Mouse (Mus musculus) bone marrow macrophage, adult 2 months (primary cell): ENCODE results near the gene Apoa2. TPM values are rescaled to one million over a fixed set of nuclear protein-coding genes. Genes with fewer than 3 reads are reported as not detected.

Experiments used
- H3K27ac ChIP-seq: 2 replicates; pipeline ENCODE4 v1.5.1; 2012; ENCODE audit warnings: low read depth, low read length; ENCODE audit not compliant: insufficient read depth
- H3K4me1 ChIP-seq: 2 replicates; pipeline ENCODE4 v1.6.1; 2012; ENCODE audit warnings: low read length; ENCODE audit not compliant: control insufficient read depth, insufficient read depth
- H3K4me3 ChIP-seq: 2 replicates; pipeline ENCODE4 v1.5.1; 2012; ENCODE audit warnings: mild to moderate bottlenecking, low read length, moderate library complexity; ENCODE audit not compliant: insufficient read depth
- CTCF ChIP-seq: IDR thresholded peaks from 2 replicates; pipeline ENCODE4 v1.5.1; 2012; ENCODE audit warnings: low read depth, mild to moderate bottlenecking, low read length, moderate library complexity
- POLR2A ChIP-seq: IDR thresholded peaks from 2 replicates; pipeline ENCODE4 v1.6.1; 2012; ENCODE audit warnings: mild to moderate bottlenecking, low read depth, low read length, borderline replicate concordance
- polyA plus RNA-seq: library from polyadenylated mRNA; stranded (reverse); fragments of >200 nt; gene quantifications from 2 replicates; pipeline ENCODE4 v1.2.4, GENCODE M21; 2012; ENCODE audit not compliant: missing spikeins, insufficient read depth, insufficient read length

Gene Apoa2
- polyA plus RNA-seq, 1 experiment: not detected

DNA sequence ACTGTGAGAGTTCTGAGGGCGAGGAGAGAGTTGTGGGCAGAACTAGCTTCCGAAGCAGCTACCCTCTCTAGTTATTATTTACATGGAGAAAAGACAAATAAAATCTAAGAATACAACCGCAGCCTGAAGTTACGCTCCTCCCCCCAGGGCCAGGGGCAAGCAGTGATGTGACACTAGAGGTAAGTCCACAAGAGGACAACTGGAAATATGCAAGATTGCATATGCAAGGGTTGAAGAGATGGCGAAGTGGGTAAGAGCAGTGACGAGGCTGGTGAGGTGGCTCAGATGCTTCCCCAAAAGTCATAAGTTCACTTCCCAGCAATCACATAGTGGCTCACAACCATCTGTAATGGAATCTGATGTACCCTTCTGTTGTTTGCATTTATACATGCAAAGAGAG lies 1.7 kb upstream of the Apoa2 start:
- no peak for TF ChIP-seq CTCF
- TF ChIP-seq POLR2A: no peak
- Histone ChIP-seq H3K4me3 (peak overlapping the region; percentile 33; the same call in 1 of the 2 replicates), H3K27ac (peak overlapping the region; percentile 27)

GRCm38 (mm10) chr1:171223796-171224195 lies 1.1 kb upstream of the Apoa2 start:
- no peak for TF ChIP-seq CTCF
- no peak for TF ChIP-seq POLR2A
- Histone ChIP-seq H3K4me3 (no peak overlapping the region), H3K4me1 (peaks cover 49% of the 10 kb centered on the region), H3K27ac (no peak overlapping the region; the same call in 1 of the 2 replicates)

More for the DNA sequence above, 1.7 kb upstream of the Apoa2 start:
- peaks cover 47% of the 10 kb centered on the region for H3K4me1 ChIP-seq

DNA sequence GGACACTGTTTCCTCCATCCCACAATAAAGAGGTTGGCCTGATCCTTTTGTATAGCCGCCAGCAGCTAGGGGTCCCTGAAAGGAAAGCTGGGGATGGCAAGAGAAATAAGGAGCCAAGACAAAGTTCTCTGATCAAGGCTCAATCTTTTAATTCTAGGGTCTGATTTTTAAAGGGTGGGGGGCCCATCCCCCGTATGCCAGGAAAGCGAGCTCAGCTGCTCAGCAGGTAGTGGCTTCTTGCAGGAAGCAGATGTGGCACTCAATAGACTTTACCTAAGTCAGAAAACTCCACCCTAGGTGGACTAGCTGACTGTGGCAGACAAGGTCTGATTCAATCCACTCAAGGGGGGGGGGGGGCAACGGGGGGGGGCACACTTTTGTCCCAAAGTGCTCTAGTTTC lies 1.9 kb downstream of the Apoa2 start:
- TF ChIP-seq CTCF (no peak), POLR2A (no peak)
- Histone ChIP-seq H3K27ac (peak overlapping the region; percentile 85), H3K4me3 (no peak overlapping the region)

DNA sequence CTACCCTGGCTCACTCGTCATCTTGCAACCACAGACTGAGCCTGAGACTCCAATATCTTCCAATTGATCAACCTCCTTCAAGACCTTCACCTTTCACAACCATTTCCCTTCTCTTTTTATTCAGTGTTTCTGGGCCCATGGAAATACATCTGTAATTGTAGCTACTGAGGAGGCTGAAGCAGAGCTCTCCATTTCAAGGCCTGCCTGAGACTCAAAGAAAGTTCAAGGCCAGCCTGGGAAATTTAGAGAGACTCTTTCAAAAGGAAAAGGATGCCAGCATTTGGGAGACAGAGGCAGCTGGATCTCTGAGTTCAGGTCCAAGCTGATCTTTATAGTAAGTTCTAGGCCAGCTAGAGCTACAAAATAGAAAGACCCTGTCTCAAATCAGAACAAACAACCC lies 3.0 kb downstream of the Apoa2 start:
- Histone ChIP-seq H3K4me3 (no peak overlapping the region), H3K4me1 (peaks cover 58% of the 10 kb centered on the region), H3K27ac (no peak overlapping the region; the same call in 1 of the 2 replicates)
- TF ChIP-seq POLR2A: no peak
- no peak for TF ChIP-seq CTCF

More for the DNA sequence above, 1.9 kb downstream of the Apoa2 start:
- H3K4me1 ChIP-seq: peaks cover 58% of the 10 kb centered on the region

GRCm38 (mm10) chr1:171229750-171230149 lies 4.9 kb downstream of the Apoa2 start:
- TF ChIP-seq CTCF (no peak), POLR2A (no peak)
- H3K27ac ChIP-seq: 0 out of 2 replicates have a peak overlapping the region, but pooled peaks have one; percentile 76
- peaks cover 47% of the 10 kb centered on the region for H3K4me1 ChIP-seq
- no peak overlapping the region for H3K4me3 ChIP-seq

- Histone ChIP-seq H3K4me1 (peaks cover 47% of the 10 kb centered on the region), H3K27ac (peak overlapping the region; percentile 76), H3K4me3 (peak overlapping the region; percentile 59; the same call in 1 of the 2 replicates)
- TF ChIP-seq POLR2A (no peak), CTCF (no peak)
Observed at GRCm38 (mm10) chr1:171230215-171230614, 5.4 kb downstream of the Apoa2 start.

DNA sequence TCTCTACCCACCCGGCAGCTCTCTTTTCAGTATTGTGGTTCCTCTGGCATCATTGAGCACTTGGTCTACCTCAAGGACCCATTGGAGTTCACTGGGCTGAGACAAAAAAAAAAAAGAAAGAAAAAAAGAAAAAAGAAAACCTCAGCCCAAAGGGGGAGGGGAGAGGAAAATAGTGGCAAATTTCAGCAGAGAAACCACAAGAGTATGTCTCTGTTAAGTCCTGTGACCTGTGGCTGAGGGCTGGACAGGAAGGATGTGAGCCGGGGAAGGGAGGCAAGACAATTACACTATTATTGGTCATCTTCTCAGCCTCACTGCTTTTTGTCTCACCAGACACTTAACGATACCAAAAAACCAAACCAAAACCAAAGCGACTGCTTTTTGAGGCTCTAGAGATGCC lies 7.0 kb downstream of the Apoa2 start:
- TF ChIP-seq CTCF (no peak), POLR2A (no peak)
- peaks cover 45% of the 10 kb centered on the region for H3K4me1 ChIP-seq
- peak overlapping the region; percentile 77 for H3K4me3 ChIP-seq
- H3K27ac ChIP-seq: peak overlapping the region; percentile 98

DNA sequence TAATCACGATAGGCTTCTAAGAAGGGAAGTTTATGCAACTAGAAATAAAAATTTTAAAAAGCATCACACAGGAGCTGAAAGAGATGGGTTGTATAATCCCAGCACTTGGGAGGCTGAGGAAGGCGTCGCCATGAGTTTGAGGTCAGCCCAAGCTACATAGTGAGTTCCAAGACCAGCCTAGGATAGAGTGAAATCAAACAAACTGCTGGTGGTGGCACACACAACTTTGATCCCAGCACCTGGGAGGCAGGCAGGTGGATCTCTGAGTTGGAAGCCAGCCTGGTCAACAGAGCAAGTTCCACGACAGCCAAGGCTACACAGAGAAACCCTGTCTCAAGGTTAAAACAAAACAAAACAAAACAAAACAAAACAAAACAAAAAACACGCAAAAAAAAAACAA lies 7.5 kb downstream of the Apoa2 start:
- H3K4me3 ChIP-seq: peak overlapping the region; percentile 77
- TF ChIP-seq POLR2A (no peak), CTCF (no peak)
- H3K4me1 ChIP-seq: peaks cover 40% of the 10 kb centered on the region
- H3K27ac ChIP-seq: peak overlapping the region; percentile 98

GRCm38 (mm10) chr1:171232800-171233730 lies 8.2 kb downstream of the Apoa2 start:
- Histone ChIP-seq H3K27ac (peak overlapping the region; percentile 98), H3K4me3 (peak overlapping the region; percentile 77), H3K4me1 (peaks cover 33% of the 10 kb centered on the region)
- no peak for TF ChIP-seq CTCF
- no peak for TF ChIP-seq POLR2A

DNA sequence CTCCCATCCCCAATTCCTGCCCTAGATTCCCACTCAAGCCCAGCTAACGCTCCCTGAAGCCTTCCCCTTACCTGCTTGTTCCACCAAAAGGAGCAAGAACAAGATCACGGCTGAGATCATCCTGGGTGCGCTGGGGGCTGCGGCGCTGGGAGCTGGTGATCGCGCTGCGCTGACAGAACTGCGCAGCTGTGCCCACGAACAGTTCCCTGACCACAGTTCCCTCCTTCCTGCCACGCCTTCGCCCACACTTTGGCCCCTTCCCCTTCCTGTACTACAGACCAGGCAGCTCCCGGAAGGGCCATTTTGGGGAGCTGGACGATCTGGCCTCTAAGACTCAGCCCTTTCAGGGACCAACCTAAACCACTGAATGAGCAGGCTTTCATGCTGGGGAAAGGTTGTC lies 9.3 kb downstream of the Apoa2 start, which contains the start of gene Fcer1g:
Gene Fcer1g, minus strand, starts transcription at position 240 of the 400 bp plus-strand sequence.
- H3K27ac ChIP-seq: peak within 1 kb of the TSS; percentile 98

More for the DNA sequence above, 9.3 kb downstream of the Apoa2 start, which contains the start of gene Fcer1g:
- peak within 1 kb of the TSS; percentile 77 for H3K4me3 ChIP-seq
- peaks cover 30% of the 10 kb centered on the region for H3K4me1 ChIP-seq
- TF ChIP-seq POLR2A: no peak
- TF ChIP-seq CTCF: no peak
